Comparison of ENCODE assay signal across 8 mouse cellular contexts in genomic region chr11:51648566-51648965, GRCm38 (mm10). TPM values are rescaled to one million over a fixed set of nuclear protein-coding genes. Genes with fewer than 3 reads are reported as not detected.
DNase-seq lines count a peak whose midpoint lies in the region; ATAC-seq and TF ChIP-seq lines count a peak whose summit lies in the region.

No protein-coding gene starts in this region.

- peak overlapping the region; percentile 51; the same call in 1 of the 2 replicates for H3K27ac ChIP-seq in embryonic facial prominence, embryonic 12.5 days
- no peak overlapping the region for H3K27ac ChIP-seq in intestine, postnatal 0 days (ENCODE audit: low read depth, low read length)
- H3K27ac ChIP-seq in midbrain, embryonic 13.5 days: no peak overlapping the region; the same call in 1 of the 2 replicates

- H3K4me3 ChIP-seq in embryonic facial prominence, embryonic 12.5 days: peak overlapping the region; percentile 12; the same call in 1 of the 2 replicates
- no peak overlapping the region for H3K4me3 ChIP-seq in intestine, postnatal 0 days (ENCODE audit: low read depth, low read length)
- H3K4me3 ChIP-seq in midbrain, embryonic 13.5 days (replicated peaks): no peak overlapping the region

- no peaks in the 10 kb centered on the region for H3K9me3 ChIP-seq in embryonic facial prominence, embryonic 12.5 days
- no peaks in the 10 kb centered on the region for H3K9me3 ChIP-seq in intestine, postnatal 0 days (ENCODE audit: control insufficient read depth)
- no peaks in the 10 kb centered on the region for H3K9me3 ChIP-seq in midbrain, embryonic 13.5 days

- peaks cover 6% of the 10 kb centered on the region; the same call in 1 of the 2 replicates for H3K27me3 ChIP-seq in embryonic facial prominence, embryonic 12.5 days
- no peaks in the 10 kb centered on the region for H3K27me3 ChIP-seq in intestine, postnatal 0 days (replicated peaks; ENCODE audit: control insufficient read depth, insufficient read depth, low read length)
- H3K27me3 ChIP-seq in midbrain, embryonic 13.5 days: peaks cover 24% of the 10 kb centered on the region

- no peak for TF ChIP-seq CTCF in intestine, postnatal 0 days (IDR thresholded peaks at IDR 0.05; ENCODE audit: low read depth)

- H3K36me3 ChIP-seq in embryonic facial prominence, embryonic 12.5 days: peaks cover 3% of the 10 kb centered on the region; the same call in 1 of the 2 replicates
- H3K36me3 ChIP-seq in intestine, postnatal 0 days (ENCODE audit: control insufficient read depth, insufficient read depth): peaks cover 18% of the 10 kb centered on the region
- no peaks in the 10 kb centered on the region for H3K36me3 ChIP-seq in midbrain, embryonic 13.5 days

- 18% methylated on average over 3 of the region's 3 CpGs for WGBS in embryonic facial prominence, embryonic 12.5 days
- whole genome bisulfite sequencing in intestine, postnatal 0 days: 34% methylated on average over 3 of the region's 3 CpGs
- WGBS in midbrain, embryonic 13.5 days: 4% methylated on average over 3 of the region's 3 CpGs

- 0 out of 2 replicates have a peak, but pooled peaks have one; percentile 32 for ATAC-seq in embryonic facial prominence, embryonic 12.5 days (ENCODE audit: insufficient number of reproducible peaks, insufficient read depth, low FRiP score, low TSS enrichment)
- no peak for ATAC-seq in intestine, postnatal 0 days
- ATAC-seq in midbrain, embryonic 13.5 days: peak; percentile 40
- ATAC-seq in megakaryocyte, adult 5-6 weeks (ENCODE audit: poor library complexity, severe bottlenecking): no peak

- H3K9ac ChIP-seq in embryonic facial prominence, embryonic 12.5 days: 0 out of 2 replicates have a peak overlapping the region, but pooled peaks have one; percentile 21
- H3K9ac ChIP-seq in intestine, postnatal 0 days (ENCODE audit: low read depth, low read length): no peak overlapping the region
- no peak overlapping the region for H3K9ac ChIP-seq in midbrain, embryonic 13.5 days (replicated peaks)

- H3K4me2 ChIP-seq in embryonic facial prominence, embryonic 12.5 days (replicated peaks): peak overlapping the region; percentile 93
- H3K4me2 ChIP-seq in intestine, postnatal 0 days (replicated peaks; ENCODE audit: low read depth): peak overlapping the region; percentile 95
- H3K4me2 ChIP-seq in midbrain, embryonic 13.5 days (replicated peaks): peak overlapping the region; percentile 9; the same call in 1 of the 2 replicates

- peaks cover 23% of the 10 kb centered on the region for H3K4me1 ChIP-seq in embryonic facial prominence, embryonic 12.5 days
- peaks cover 8% of the 10 kb centered on the region for H3K4me1 ChIP-seq in intestine, postnatal 0 days (replicated peaks; ENCODE audit: control insufficient read depth, insufficient read depth, low read length)
- peaks cover 31% of the 10 kb centered on the region for H3K4me1 ChIP-seq in midbrain, embryonic 13.5 days (replicated peaks)

- DNase-seq in heart, adult 11 months: peak; percentile 94
- DNase-seq in heart, adult 9 months (ENCODE audit: low spot score in 2 of 2): no peak
- no peak for DNase-seq in ovary, postnatal 36 days (ENCODE audit: low spot score)
- no peak for DNase-seq in urinary bladder, postnatal 10 days (ENCODE audit: low spot score)

RNA-seq across cellular contexts. Expression of gene N4bp3, which starts 2.1 kb away (rescaled TPM):
- polyA plus RNA-seq in embryonic facial prominence, embryonic 12.5 days (2016; fragmentation: Nextera tagmentation; extraction: Ambion mirVana): 23.6 and 24.7 TPM in 2 replicates
- polyA plus RNA-seq in intestine, postnatal 0 days (2015; fragmentation: Nextera tagmentation; extraction: Ambion mirVana): 8.5 and 8.8 TPM in 2 replicates
- polyA plus RNA-seq in midbrain, embryonic 13.5 days (2015; fragmentation: Nextera tagmentation; extraction: Ambion mirVana): 8.0 and 8.3 TPM in 2 replicates
- total RNA-seq in megakaryocyte, adult 5-6 weeks (2015): 0.80 and 1.3 TPM in 2 replicates
- total RNA-seq in megakaryocyte, adult 5-6 weeks (2017): 0.45 and 2.9 TPM in 2 replicates

RNA-seq across cellular contexts. Expression of gene D930048N14Rik, which starts 2.2 kb away (rescaled TPM):
- polyA plus RNA-seq in embryonic facial prominence, embryonic 12.5 days (2016; fragmentation: Nextera tagmentation; extraction: Ambion mirVana): 2.3 and 2.5 TPM in 2 replicates
- polyA plus RNA-seq in intestine, postnatal 0 days (2015; fragmentation: Nextera tagmentation; extraction: Ambion mirVana): 1.1 and 1.3 TPM in 2 replicates
- polyA plus RNA-seq in midbrain, embryonic 13.5 days (2015; fragmentation: Nextera tagmentation; extraction: Ambion mirVana): 0.22 and 0.26 TPM in 2 replicates
- total RNA-seq in megakaryocyte, adult 5-6 weeks (2015): 0.33 and 0.43 TPM in 2 replicates
- total RNA-seq in megakaryocyte, adult 5-6 weeks (2017): 0.26 TPM in 1 of 2 replicates, not detected in the other

RNA-seq across cellular contexts. Expression of gene Rmnd5b, which starts 12.9 kb away (rescaled TPM):
- polyA plus RNA-seq in embryonic facial prominence, embryonic 12.5 days (2016; fragmentation: Nextera tagmentation; extraction: Ambion mirVana): 43.7 and 47.6 TPM in 2 replicates
- 32.4 and 34.2 TPM in 2 replicates for polyA plus RNA-seq in intestine, postnatal 0 days (2015; fragmentation: Nextera tagmentation; extraction: Ambion mirVana)
- 66.2 and 71.8 TPM in 2 replicates for polyA plus RNA-seq in midbrain, embryonic 13.5 days (2015; fragmentation: Nextera tagmentation; extraction: Ambion mirVana)
- 50.8 and 63.1 TPM in 2 replicates for total RNA-seq in megakaryocyte, adult 5-6 weeks (2015)
- 19.2 and 35.5 TPM in 2 replicates for total RNA-seq in megakaryocyte, adult 5-6 weeks (2017)

RNA-seq across cellular contexts. Expression of gene Nhp2, which starts 29.0 kb away (rescaled TPM):
- polyA plus RNA-seq in embryonic facial prominence, embryonic 12.5 days (2016; fragmentation: Nextera tagmentation; extraction: Ambion mirVana): 134 and 141 TPM in 2 replicates
- 98.2 and 101 TPM in 2 replicates for polyA plus RNA-seq in intestine, postnatal 0 days (2015; fragmentation: Nextera tagmentation; extraction: Ambion mirVana)
- 104 and 110 TPM in 2 replicates for polyA plus RNA-seq in midbrain, embryonic 13.5 days (2015; fragmentation: Nextera tagmentation; extraction: Ambion mirVana)
- total RNA-seq in megakaryocyte, adult 5-6 weeks (2015): 45.3 and 50.5 TPM in 2 replicates
- 38.1 and 52.6 TPM in 2 replicates for total RNA-seq in megakaryocyte, adult 5-6 weeks (2017)

RNA-seq across cellular contexts. Expression of gene 0610009B22Rik, which starts 40.1 kb away (rescaled TPM):
- polyA plus RNA-seq in embryonic facial prominence, embryonic 12.5 days (2016; fragmentation: Nextera tagmentation; extraction: Ambion mirVana): 91.7 and 92.0 TPM in 2 replicates
- 110 and 113 TPM in 2 replicates for polyA plus RNA-seq in intestine, postnatal 0 days (2015; fragmentation: Nextera tagmentation; extraction: Ambion mirVana)
- polyA plus RNA-seq in midbrain, embryonic 13.5 days (2015; fragmentation: Nextera tagmentation; extraction: Ambion mirVana): 115 and 117 TPM in 2 replicates
- 25.9 and 30.3 TPM in 2 replicates for total RNA-seq in megakaryocyte, adult 5-6 weeks (2015)
- 14.7 and 18.4 TPM in 2 replicates for total RNA-seq in megakaryocyte, adult 5-6 weeks (2017)

Comparison
In these comparisons a context has a peak if more than half of its experiments do, and no peak if none do; other contexts are left out.
1. ATAC-seq: peak in embryonic facial prominence, embryonic 12.5 days (single experiment) and midbrain, embryonic 13.5 days (single experiment); none in intestine, postnatal 0 days (single experiment) and megakaryocyte, adult 5-6 weeks (single experiment).
2. H3K4me2 ChIP-seq: peak in every context shown above with its lines; median percentile 95 in intestine, postnatal 0 days; 93 in embryonic facial prominence, embryonic 12.5 days; 9 in midbrain, embryonic 13.5 days.